Mouse (Mus musculus) lung, adult 2 months (tissue): ENCODE data around the gene Tpm3.
"Not testable (repeated sequence)": the region's sequence is repeated elsewhere in the genome, so short reads cannot be mapped to it uniquely, and the experiment has no call there.

Experiments used
- CTCF ChIP-seq: fragments of 200-500 bp; IDR thresholded peaks from 2 replicates; pipeline ENCODE4 v1.5.1; 2011; ENCODE audit warnings: mild to moderate bottlenecking, low read length, control low read depth; ENCODE audit not compliant: insufficient read depth
- POLR2A ChIP-seq: fragments of 200-500 bp; IDR thresholded peaks from 2 replicates; pipeline ENCODE4 v1.6.1; 2011; ENCODE audit warnings: low read depth, mild to moderate bottlenecking, control low read depth, low read length, borderline replicate concordance; ENCODE audit errors: extremely low read depth

DNA sequence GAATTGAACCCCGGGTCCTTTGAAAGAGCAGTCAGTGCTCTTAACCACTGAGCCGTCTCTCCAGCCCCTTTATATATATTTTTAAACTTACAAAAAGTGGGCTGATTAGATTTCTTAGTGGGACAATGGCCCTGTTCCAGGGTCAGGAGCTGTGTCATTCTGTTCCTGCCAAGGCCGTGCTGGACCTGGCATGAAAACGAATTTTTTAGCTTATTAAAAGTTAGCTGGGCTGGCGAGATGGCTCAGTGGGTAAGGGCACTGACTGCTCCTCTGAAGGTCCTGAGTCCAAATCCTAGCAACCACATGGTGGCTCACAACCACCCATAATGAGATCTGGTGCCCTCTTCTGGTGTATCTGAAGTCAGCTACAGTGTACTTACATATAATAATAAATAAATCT is 49.6 kb downstream of the Tpm3 start:
- not testable (repeated sequence) for TF ChIP-seq CTCF, POLR2A
